Mouse (Mus musculus): Measurements from ENCODE around the gene Krt16. TPM values are rescaled to one million over a fixed set of nuclear protein-coding genes. Genes with fewer than 3 reads are reported as not detected.

The Krt16 gene
- total RNA-seq, 1 experiment from 2014 or later: not detected

Other genes with a start within 250 kb of the Krt16 start
- not detected in 2 replicates for gene Krt33a, start 232.7 kb downstream of the Krt16 start, total RNA-seq (2017)
- gene Krt33b, start 219.0 kb downstream of the Krt16 start, total RNA-seq (2017): not detected in 2 replicates
- not detected in 2 replicates for gene Krt34, start 207.3 kb downstream of the Krt16 start, total RNA-seq (2017)
- not detected in 2 replicates for gene Krt31, start 198.4 kb downstream of the Krt16 start, total RNA-seq (2017)
- gene Krt32, start 160.7 kb downstream of the Krt16 start, total RNA-seq (2017): not detected in 2 replicates
- gene Krt35, start 152.7 kb downstream of the Krt16 start, total RNA-seq (2017): not detected in 2 replicates
- gene Krt36, start 143.3 kb downstream of the Krt16 start, total RNA-seq (2017): not detected in 2 replicates
- gene Krt13, start 127.3 kb downstream of the Krt16 start, total RNA-seq (2017): not detected in 2 replicates
- gene Krt15, start 113.0 kb downstream of the Krt16 start, total RNA-seq (2017): not detected in 2 replicates
- gene Krt19, start 100.2 kb downstream of the Krt16 start, total RNA-seq (2017): not detected in 2 replicates
- not detected in 2 replicates for gene Krt9, start 55.7 kb downstream of the Krt16 start, total RNA-seq (2017)
- not detected in 2 replicates for gene Krt14, start 41.4 kb downstream of the Krt16 start, total RNA-seq (2017)
- gene Krt17, start 12.1 kb upstream of the Krt16 start, total RNA-seq (2017): 0.44 TPM in 1 of 2 replicates, not detected in the other
- gene Krt42, start 21.0 kb upstream of the Krt16 start, total RNA-seq (2017): not detected in 2 replicates
- 225 and 235 TPM in 2 replicates for gene Eif1, start 71.0 kb upstream of the Krt16 start, total RNA-seq (2017)
- gene Gast, start 85.5 kb upstream of the Krt16 start, total RNA-seq (2017): not detected in 2 replicates
- 0.88 TPM in 1 of 2 replicates, not detected in the other for gene Hap1, start 107.2 kb upstream of the Krt16 start, total RNA-seq (2017)
- 2.1 and 9.9 TPM in 2 replicates for gene Jup, start 148.9 kb upstream of the Krt16 start, total RNA-seq (2017)
- gene P3h4, start 165.9 kb upstream of the Krt16 start, total RNA-seq (2017): 0.65 and 2.7 TPM in 2 replicates
- gene Fkbp10, start 166.8 kb upstream of the Krt16 start, total RNA-seq (2017): 0.38 and 0.74 TPM in 2 replicates
- gene Nt5c3b, start 192.9 kb upstream of the Krt16 start, total RNA-seq (2017): 50.2 and 73.2 TPM in 2 replicates
- gene Klhl10, start 193.0 kb upstream of the Krt16 start, total RNA-seq (2017): 0.60 and 2.1 TPM in 2 replicates
- gene Klhl11, start 223.8 kb upstream of the Krt16 start, total RNA-seq (2017): 27.6 and 34.2 TPM in 2 replicates